Mouse (Mus musculus) brain, embryonic 14.5 days (tissue): ENCODE measurements around the gene Lpin2. TPM values are rescaled to one million over a fixed set of nuclear protein-coding genes. Genes with fewer than 3 reads are reported as not detected.

ENCODE experiments used
- DNase-seq: peaks from one replicate; pipeline ENCODE4 v3.0.0-alpha.2; 2011; ENCODE audit warnings: low read depth
- CTCF ChIP-seq: fragments of 200-500 bp; IDR thresholded peaks from 2 replicates; pipeline ENCODE4 v1.5.1; 2012; ENCODE audit warnings: inconsistent platforms, mild to moderate bottlenecking, moderate library complexity, borderline replicate concordance; ENCODE audit not compliant: insufficient read depth, insufficient read length; ENCODE audit errors: extremely low read depth
- POLR2A ChIP-seq: fragments of 200-500 bp; IDR thresholded peaks from 2 replicates; pipeline ENCODE4 v1.6.1; 2012; ENCODE audit warnings: mild to moderate bottlenecking, inconsistent platforms, borderline replicate concordance; ENCODE audit not compliant: poor library complexity, insufficient read depth, insufficient read length, severe bottlenecking; ENCODE audit errors: extremely low read depth
- polyA plus RNA-seq: library from polyadenylated mRNA; depleted of rRNA; stranded (reverse); fragments of >200 nt; gene quantifications from 2 replicates; pipeline ENCODE4 v1.2.3, GENCODE M21; 2012

Gene Lpin2
- polyA plus RNA-seq, 1 experiment = 34.5 TPM

GRCm38 (mm10) chr17:71193485-71193884, 11.1 kb downstream of the Lpin2 start:
- TF ChIP-seq CTCF (no peak), POLR2A (no peak)
- DNase-seq = no peak

- TF ChIP-seq CTCF (no peak), POLR2A (no peak)
- no peak for DNase-seq
These were observed 12.7 kb downstream of the Lpin2 start for GRCm38 (mm10) chr17:71194906-71195632.

GRCm38 (mm10) chr17:71195633-71196391, 13.5 kb downstream of the Lpin2 start:
- TF ChIP-seq CTCF = peak; percentile 29; the same call in 1 of the 2 replicates
- TF ChIP-seq POLR2A = no peak
- peak; percentile 77 for DNase-seq

- DNase-seq = no peak
- TF ChIP-seq POLR2A = no peak
These were observed 14.1 kb downstream of the Lpin2 start for GRCm38 (mm10) chr17:71196415-71196814.

GRCm38 (mm10) chr17:71199346-71199745, 17.0 kb downstream of the Lpin2 start:
- TF ChIP-seq CTCF = no peak
- TF ChIP-seq POLR2A = no peak
- no peak for DNase-seq

GRCm38 (mm10) chr17:71202136-71202535, 19.8 kb downstream of the Lpin2 start:
- no peak for DNase-seq
- TF ChIP-seq CTCF (no peak), POLR2A (no peak)

GRCm38 (mm10) chr17:71203998-71204808, 21.8 kb downstream of the Lpin2 start:
- TF ChIP-seq CTCF (no peak), POLR2A (no peak)
- DNase-seq = no peak

- TF ChIP-seq CTCF (no peak), POLR2A (no peak)
- DNase-seq = no peak
These were observed 22.4 kb downstream of the Lpin2 start for GRCm38 (mm10) chr17:71204809-71205091.

- DNase-seq = no peak
- no peak for TF ChIP-seq POLR2A
- TF ChIP-seq CTCF = no peak
These were observed 24.0 kb downstream of the Lpin2 start for GRCm38 (mm10) chr17:71206136-71206893.

- TF ChIP-seq POLR2A = no peak
- TF ChIP-seq CTCF = no peak
- no peak for DNase-seq
These were observed 24.9 kb downstream of the Lpin2 start for GRCm38 (mm10) chr17:71207268-71207667.

GRCm38 (mm10) chr17:71208376-71208775, 26.0 kb downstream of the Lpin2 start:
- no peak for DNase-seq
- no peak for TF ChIP-seq POLR2A
- TF ChIP-seq CTCF = no peak

GRCm38 (mm10) chr17:71208921-71209320, 26.6 kb downstream of the Lpin2 start:
- TF ChIP-seq CTCF (no peak), POLR2A (no peak)
- DNase-seq = no peak
